Mouse (Mus musculus): Measurements from ENCODE around the gene Gm13272.
"Not testable (repeated sequence)": the region's sequence is repeated elsewhere in the genome, so short reads cannot be mapped to it uniquely, and the experiment has no call there.

GRCm38 (mm10) chr4:88827116-88827515 lies 47.5 kb downstream of the Gm13272 start, which contains the start of gene Ifna6:
- TF ChIP-seq POLR2A (IDR thresholded peaks at IDR 0.05; ENCODE audit: borderline replicate concordance, extremely low read depth, low read depth, low read length); CTCF (IDR thresholded peaks at IDR 0.05; ENCODE audit: insufficient read depth, low read length): not testable (repeated sequence)
